Mouse (Mus musculus): ENCODE measurements around the gene Mpp4.

Gene Mpp4

GRCm38 (mm10) chr1:59163030-59163461, at the start of gene Mpp4:
Mpp4 (minus strand) TSS chr1:59163389.
- DNase-seq (ENCODE audit: low read depth, low spot score) = peak; percentile 21

GRCm38 (mm10) chr1:59212951-59213350, 49.8 kb upstream of the Mpp4 start:
- DNase-seq (ENCODE audit: low read depth, low spot score) = no peak

- DNase-seq (ENCODE audit: low read depth, low spot score) = no peak
Observed at GRCm38 (mm10) chr1:59212076-59212779, 49.0 kb upstream of the Mpp4 start.

GRCm38 (mm10) chr1:59211651-59212050, 48.5 kb upstream of the Mpp4 start:
- DNase-seq (ENCODE audit: low read depth, low spot score) = no peak

GRCm38 (mm10) chr1:59208331-59208730, 45.1 kb upstream of the Mpp4 start:
- no peak for DNase-seq (ENCODE audit: low read depth, low spot score)

- DNase-seq (ENCODE audit: low read depth, low spot score) = no peak
Observed at GRCm38 (mm10) chr1:59204489-59204888, 41.3 kb upstream of the Mpp4 start.

- no peak for DNase-seq (ENCODE audit: low read depth, low spot score)
Observed at GRCm38 (mm10) chr1:59202367-59202766, 39.2 kb upstream of the Mpp4 start.

GRCm38 (mm10) chr1:59201561-59201960, 38.4 kb upstream of the Mpp4 start:
- no peak for DNase-seq (ENCODE audit: low read depth, low spot score)

- no peak for DNase-seq (ENCODE audit: low read depth, low spot score)
Observed at GRCm38 (mm10) chr1:59200960-59201359, 37.8 kb upstream of the Mpp4 start.

- DNase-seq (ENCODE audit: low read depth, low spot score) = no peak
Observed at GRCm38 (mm10) chr1:59194979-59195378, 31.8 kb upstream of the Mpp4 start.

GRCm38 (mm10) chr1:59187786-59188185, 24.6 kb upstream of the Mpp4 start:
- no peak for DNase-seq (ENCODE audit: low read depth, low spot score)

- no peak for DNase-seq (ENCODE audit: low read depth, low spot score)
Observed at GRCm38 (mm10) chr1:59186317-59186716, 23.1 kb upstream of the Mpp4 start.

- no peak for DNase-seq (ENCODE audit: low read depth, low spot score)
Observed at GRCm38 (mm10) chr1:59185410-59185809, 22.2 kb upstream of the Mpp4 start.

GRCm38 (mm10) chr1:59183045-59183444, 19.9 kb upstream of the Mpp4 start:
- no peak for DNase-seq (ENCODE audit: low read depth, low spot score)

- no peak for DNase-seq (ENCODE audit: low read depth, low spot score)
Observed at GRCm38 (mm10) chr1:59182373-59182772, 19.2 kb upstream of the Mpp4 start.

- peak; percentile 6 for DNase-seq (ENCODE audit: low read depth, low spot score)
Observed at GRCm38 (mm10) chr1:59180003-59180402, 16.8 kb upstream of the Mpp4 start.

- no peak for DNase-seq (ENCODE audit: low read depth, low spot score)
Observed at GRCm38 (mm10) chr1:59178401-59178800, 15.2 kb upstream of the Mpp4 start.

GRCm38 (mm10) chr1:59174514-59175373, 11.6 kb upstream of the Mpp4 start:
- DNase-seq (ENCODE audit: low read depth, low spot score) = no peak

- DNase-seq (ENCODE audit: low read depth, low spot score) = no peak
Observed at GRCm38 (mm10) chr1:59173023-59173422, 9.8 kb upstream of the Mpp4 start.

- DNase-seq (ENCODE audit: low read depth, low spot score) = no peak
Observed at GRCm38 (mm10) chr1:59171875-59172274, 8.7 kb upstream of the Mpp4 start.

- DNase-seq (ENCODE audit: low read depth, low spot score) = no peak
Observed at GRCm38 (mm10) chr1:59170290-59170689, 7.1 kb upstream of the Mpp4 start.

GRCm38 (mm10) chr1:59169586-59169985, 6.4 kb upstream of the Mpp4 start:
- no peak for DNase-seq (ENCODE audit: low read depth, low spot score)

- no peak for DNase-seq (ENCODE audit: low read depth, low spot score)
Observed at GRCm38 (mm10) chr1:59168556-59168955, 5.4 kb upstream of the Mpp4 start.
